Mouse (Mus musculus) cerebellum, adult 8-10 months (tissue): ENCODE data around the gene Nudt5.

Experiments
- DNase-seq: peaks from one replicate; pipeline ENCODE4 v3.0.0; 2022

Nudt5 gene

GRCm38 (mm10) chr2:5869746-5870145, 24.9 kb downstream of the Nudt5 start:
- DNase-seq, result no peak

GRCm38 (mm10) chr2:5877446-5877845, 32.6 kb downstream of the Nudt5 start:
- DNase-seq, result no peak

GRCm38 (mm10) chr2:5888865-5889264, 44.0 kb downstream of the Nudt5 start:
- DNase-seq, result no peak

- DNase-seq, result no peak
These were observed 44.6 kb downstream of the Nudt5 start for GRCm38 (mm10) chr2:5889412-5889811.

GRCm38 (mm10) chr2:5894296-5894695, 49.5 kb downstream of the Nudt5 start:
- DNase-seq, result peak; percentile 18

- peak; percentile 100 for DNase-seq
These were observed 50.2 kb downstream of the Nudt5 start, which contains the start of gene Sec61a2 for GRCm38 (mm10) chr2:5894843-5895570. Gene Sec61a2 (minus strand): TSS chr2:5895432.

GRCm38 (mm10) chr2:5900145-5900544, 55.3 kb downstream of the Nudt5 start:
- no peak for DNase-seq

GRCm38 (mm10) chr2:5906092-5906491, 61.3 kb downstream of the Nudt5 start:
- DNase-seq, result peak; percentile 40

- no peak for DNase-seq
These were observed 61.8 kb downstream of the Nudt5 start for GRCm38 (mm10) chr2:5906625-5907024.

GRCm38 (mm10) chr2:5911282-5911965, 66.6 kb downstream of the Nudt5 start:
- DNase-seq, result no peak
